Mouse (Mus musculus) liver, postnatal 0 days (tissue): ENCODE results near the gene Tcf7l2.

Experiments
- CTCF ChIP-seq: sonication (generic); IDR thresholded peaks from 2 replicates; pipeline ENCODE4 v1.5.1; 2016; ENCODE audit warnings: antibody characterized with exemption, low read depth
- EP300 ChIP-seq: IDR thresholded peaks from 2 replicates; pipeline ENCODE4 v1.6.1; 2016; ENCODE audit warnings: antibody characterized with exemption, low read depth, mild to moderate bottlenecking

GRCm38 (mm10) chr19:55700569-55701282, 40.9 kb upstream of the Tcf7l2 start:
- TF ChIP-seq CTCF (no peak), EP300 (no peak)
